Mouse (Mus musculus) cerebellum, adult 2 months (tissue): Measurements from ENCODE around the gene Nppc.

ENCODE experiments used
- CTCF ChIP-seq: fragments of 200-500 bp; IDR thresholded peaks from 2 replicates; pipeline ENCODE4 v1.5.1; 2011; ENCODE audit warnings: low read depth, mild to moderate bottlenecking, control low read depth, low read length, moderate library complexity, borderline replicate concordance; ENCODE audit not compliant: insufficient read depth
- POLR2A ChIP-seq: fragments of 200-500 bp; IDR thresholded peaks from 2 replicates; pipeline ENCODE4 v1.6.1; 2011; ENCODE audit warnings: low read length, control low read depth, borderline replicate concordance; ENCODE audit not compliant: insufficient read depth

- TF ChIP-seq CTCF = no peak
- TF ChIP-seq POLR2A = no peak
These were observed 48.1 kb downstream of the Nppc start for GRCm38 (mm10) chr1:86622296-86622695.
